Mouse (Mus musculus): ENCODE results near the gene Atp5e. TPM values are rescaled to one million over a fixed set of nuclear protein-coding genes. Genes with fewer than 3 reads are reported as not detected.

Gene Atp5e
- polyA plus RNA-seq, 1 experiment from 2014 or later = 472 TPM

- Histone ChIP-seq H3K4me1 (replicated peaks) (peaks cover 47% of the 10 kb centered on the region), H3K9ac (no peak overlapping the region), H3K27ac (no peak overlapping the region), H3K4me2 (no peak overlapping the region), H3K27me3 (peaks cover 6% of the 10 kb centered on the region), H3K4me3 (replicated peaks) (no peak overlapping the region), H3K9me3 (replicated peaks) (no peaks in the 10 kb centered on the region), H3K36me3 (peaks cover 4% of the 10 kb centered on the region; the same call in 1 of the 2 replicates)
- no peak for DNase-seq
- no peak for ATAC-seq (ENCODE audit: low read depth)
- WGBS (ENCODE audit: insufficient replicate concordance) = 62% methylated on average over 7 of the region's 7 CpGs
These were observed 50.8 kb downstream of the Atp5e start for GRCm38 (mm10) chr2:174413127-174413526.

Other genes with a start within 250 kb of the Atp5e start
- 343 and 362 TPM in 2 replicates for gene Gnas, start 179.8 kb downstream of the Atp5e start, polyA plus RNA-seq (2015; fragmentation: Nextera tagmentation; extraction: Ambion mirVana)
- 36.1 and 43.2 TPM in 2 replicates for gene Gm20721, start 117.4 kb downstream of the Atp5e start, polyA plus RNA-seq (2015; fragmentation: Nextera tagmentation; extraction: Ambion mirVana)
- 75.2 and 82.0 TPM in 2 replicates for gene Nelfcd, start 48.3 kb downstream of the Atp5e start, polyA plus RNA-seq (2015; fragmentation: Nextera tagmentation; extraction: Ambion mirVana)
- gene Ctsz, start 25.1 kb downstream of the Atp5e start, polyA plus RNA-seq (2015; fragmentation: Nextera tagmentation; extraction: Ambion mirVana) = 103 and 111 TPM in 2 replicates
- 36.2 and 38.2 TPM in 2 replicates for gene Tubb1, start 13.4 kb downstream of the Atp5e start, polyA plus RNA-seq (2015; fragmentation: Nextera tagmentation; extraction: Ambion mirVana)
- gene Prelid3b, start 9.0 kb upstream of the Atp5e start, polyA plus RNA-seq (2015; fragmentation: Nextera tagmentation; extraction: Ambion mirVana) = 115 and 131 TPM in 2 replicates
- gene Zfp831, start 179.4 kb upstream of the Atp5e start, polyA plus RNA-seq (2015; fragmentation: Nextera tagmentation; extraction: Ambion mirVana) = 0.02 TPM in 2 replicates

Data from liver, embryonic 13.5 days (tissue).